Mouse (Mus musculus): ENCODE measurements around the gene Tm9sf4. TPM values are rescaled to one million over a fixed set of nuclear protein-coding genes. Genes with fewer than 3 reads are reported as not detected.
A peak's percentile ranks its signal among the peaks of the same experiment; 100 is the strongest.

Gene Tm9sf4
- polyA plus RNA-seq, 1 experiment from 2014 or later = 80.2 TPM

- no peak for ATAC-seq (ENCODE audit: low FRiP score)
These were observed 61.5 kb downstream of the Tm9sf4 start for GRCm38 (mm10) chr2:153222566-153222965.

DNA sequence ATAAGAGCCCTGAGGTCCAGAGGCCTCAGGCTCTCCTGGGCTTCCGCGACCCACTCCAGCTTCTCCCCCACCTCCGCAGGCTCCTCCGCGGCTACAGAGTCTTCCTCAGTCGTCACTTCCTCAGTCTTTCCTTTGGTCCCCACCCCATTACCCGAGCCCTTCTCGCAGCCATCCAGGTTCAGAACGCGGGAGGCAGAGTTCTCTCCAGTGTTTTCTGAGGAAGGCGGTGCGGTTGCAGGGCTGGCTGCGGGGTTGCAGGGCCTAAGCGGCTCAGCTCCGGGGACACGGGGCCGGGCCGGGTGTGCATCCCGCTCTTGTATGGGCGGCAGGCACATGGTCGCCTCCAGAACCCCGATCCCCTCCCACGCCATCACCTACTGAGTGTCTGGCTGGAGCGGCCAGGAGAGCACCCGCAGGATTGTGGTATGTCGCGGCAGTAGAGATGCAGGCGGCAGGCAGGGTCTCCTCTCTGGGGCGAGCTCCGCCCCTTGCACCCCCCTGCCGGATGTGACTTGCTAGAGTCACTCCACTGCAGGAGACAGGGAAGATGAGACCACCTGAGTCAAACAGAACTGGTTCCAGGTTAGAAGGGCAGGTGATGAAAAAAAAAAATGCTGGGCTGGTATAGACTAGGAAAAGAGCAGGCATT is 64.0 kb downstream of the Tm9sf4 start, which contains the start of gene Tspyl3:
Gene Tspyl3 (minus strand): TSS at position 496 of the 649 bp plus-strand sequence.
- peak within 1 kb of the TSS; percentile 69 for H3K27ac ChIP-seq
- H3K4me3 ChIP-seq (replicated peaks) = peak within 1 kb of the TSS; percentile 51
- peaks cover 31% of the 10 kb centered on the region for H3K36me3 ChIP-seq (replicated peaks)
- H3K9me3 ChIP-seq = no peaks in the 10 kb centered on the region
- peak within 1 kb of the TSS; percentile 66 for H3K9ac ChIP-seq
- peaks cover 14% of the 10 kb centered on the region for H3K4me1 ChIP-seq
- H3K4me2 ChIP-seq = peak within 1 kb of the TSS; percentile 72
- H3K27me3 ChIP-seq = no peaks in the 10 kb centered on the region
- ATAC-seq (ENCODE audit: low FRiP score) = peak; percentile 57; the same call in 1 of the 2 replicates
- WGBS = 4% methylated on average over 31 of the region's 31 CpGs

More at GRCm38 (mm10) chr2:153222566-153222965, 61.5 kb downstream of the Tm9sf4 start:
- Histone ChIP-seq H3K27ac (no peak overlapping the region), H3K4me1 (peaks cover 14% of the 10 kb centered on the region), H3K36me3 (replicated peaks) (peaks cover 9% of the 10 kb centered on the region; the same call in 1 of the 2 replicates), H3K27me3 (no peaks in the 10 kb centered on the region), H3K9me3 (no peaks in the 10 kb centered on the region), H3K4me3 (replicated peaks) (no peak overlapping the region), H3K4me2 (no peak overlapping the region), H3K9ac (no peak overlapping the region)
- whole genome bisulfite sequencing = 96% methylated on average over 2 of the region's 2 CpGs

- H3K27me3 ChIP-seq = no peaks in the 10 kb centered on the region
- H3K4me3 ChIP-seq (replicated peaks) = peak overlapping the region; percentile 51; the same call in 1 of the 2 replicates
- 9% methylated on average over 3 of the region's 3 CpGs for WGBS
- peaks cover 36% of the 10 kb centered on the region for H3K36me3 ChIP-seq (replicated peaks)
- peak overlapping the region; percentile 66; the same call in 1 of the 2 replicates for H3K9ac ChIP-seq
- peak overlapping the region; percentile 16; the same call in 1 of the 2 replicates for H3K27ac ChIP-seq
- ATAC-seq (ENCODE audit: low FRiP score) = no peak
- peaks cover 14% of the 10 kb centered on the region for H3K4me1 ChIP-seq
- peak overlapping the region; percentile 72 for H3K4me2 ChIP-seq
- H3K9me3 ChIP-seq = no peaks in the 10 kb centered on the region
These were observed 64.5 kb downstream of the Tm9sf4 start for GRCm38 (mm10) chr2:153225595-153225953.

GRCm38 (mm10) chr2:153227959-153228358 is 66.9 kb downstream of the Tm9sf4 start:
- Histone ChIP-seq H3K4me3 (replicated peaks) (no peak overlapping the region), H3K9me3 (no peaks in the 10 kb centered on the region), H3K9ac (no peak overlapping the region), H3K4me1 (peaks cover 14% of the 10 kb centered on the region), H3K27me3 (no peaks in the 10 kb centered on the region), H3K4me2 (no peak overlapping the region), H3K36me3 (replicated peaks) (peaks cover 57% of the 10 kb centered on the region), H3K27ac (no peak overlapping the region)
- 98% methylated on average over 4 of the region's 4 CpGs for WGBS
- no peak for ATAC-seq (ENCODE audit: low FRiP score)

DNA sequence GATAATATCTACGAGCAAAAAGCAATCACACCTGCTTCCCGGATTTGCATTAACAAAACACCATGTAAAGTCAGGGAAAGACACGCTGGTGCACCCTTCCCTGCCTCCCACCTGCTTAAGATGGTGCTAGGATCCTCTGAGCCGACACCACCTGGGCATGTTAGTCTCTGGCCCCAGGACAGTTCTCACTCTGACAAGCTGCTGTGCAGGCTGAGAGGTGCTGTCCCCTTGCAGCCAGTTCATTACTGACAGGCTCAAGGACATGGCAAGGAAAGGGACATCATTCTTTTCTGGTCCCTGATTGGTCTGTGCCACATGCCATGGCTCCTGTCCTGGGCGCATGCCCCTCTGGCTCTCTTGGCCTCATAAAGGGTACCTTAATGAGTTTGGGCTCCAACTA is 67.4 kb downstream of the Tm9sf4 start:
- H3K9me3 ChIP-seq = no peaks in the 10 kb centered on the region
- H3K27ac ChIP-seq = no peak overlapping the region
- peaks cover 14% of the 10 kb centered on the region for H3K4me1 ChIP-seq
- ATAC-seq (ENCODE audit: low FRiP score) = no peak
- H3K27me3 ChIP-seq = no peaks in the 10 kb centered on the region
- no peak overlapping the region for H3K9ac ChIP-seq
- WGBS = 86% methylated on average over 5 of the region's 5 CpGs
- peaks cover 62% of the 10 kb centered on the region for H3K36me3 ChIP-seq (replicated peaks)
- H3K4me2 ChIP-seq = no peak overlapping the region
- H3K4me3 ChIP-seq (replicated peaks) = no peak overlapping the region

DNA sequence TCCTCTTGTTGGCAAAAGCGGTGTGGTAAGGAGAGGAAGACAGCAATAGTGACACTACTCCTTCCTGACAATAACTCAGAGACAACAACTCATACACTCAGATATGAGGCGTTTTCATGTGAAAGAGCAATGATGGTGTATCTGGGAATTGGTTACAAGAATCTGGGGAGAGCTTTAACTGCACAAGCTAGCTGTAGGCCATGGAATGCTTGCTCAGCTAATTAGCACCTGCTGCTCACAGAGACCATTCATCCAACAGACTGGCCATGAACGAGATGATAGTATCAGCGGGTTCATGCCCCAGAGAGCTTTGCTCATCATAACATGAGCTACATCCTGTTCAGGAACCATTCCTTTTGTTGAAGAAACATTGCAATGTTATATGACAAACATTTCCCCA is 76.1 kb downstream of the Tm9sf4 start:
- Histone ChIP-seq H3K27ac (no peak overlapping the region), H3K27me3 (no peaks in the 10 kb centered on the region), H3K36me3 (replicated peaks) (peaks cover 49% of the 10 kb centered on the region), H3K4me1 (peaks cover 35% of the 10 kb centered on the region), H3K9me3 (no peaks in the 10 kb centered on the region), H3K9ac (no peak overlapping the region), H3K4me3 (replicated peaks) (no peak overlapping the region), H3K4me2 (no peak overlapping the region)
- ATAC-seq (ENCODE audit: low FRiP score) = no peak
- 75% methylated on average over 4 of the region's 4 CpGs for WGBS

- Histone ChIP-seq H3K27ac (no peak overlapping the region), H3K9me3 (no peaks in the 10 kb centered on the region), H3K4me1 (peaks cover 42% of the 10 kb centered on the region), H3K9ac (peak overlapping the region; percentile 1; the same call in 1 of the 2 replicates), H3K27me3 (no peaks in the 10 kb centered on the region), H3K36me3 (replicated peaks) (peaks cover 45% of the 10 kb centered on the region), H3K4me3 (replicated peaks) (no peak overlapping the region), H3K4me2 (no peak overlapping the region)
- no peak for ATAC-seq (ENCODE audit: low FRiP score)
- 71% methylated on average over 4 of the region's 4 CpGs for WGBS
These were observed 76.8 kb downstream of the Tm9sf4 start for GRCm38 (mm10) chr2:153237891-153238290.

GRCm38 (mm10) chr2:153238406-153238805 is 77.3 kb downstream of the Tm9sf4 start:
- Histone ChIP-seq H3K4me1 (peaks cover 42% of the 10 kb centered on the region), H3K36me3 (replicated peaks) (peaks cover 40% of the 10 kb centered on the region), H3K9ac (peak overlapping the region; percentile 1; the same call in 1 of the 2 replicates), H3K4me3 (replicated peaks) (no peak overlapping the region), H3K9me3 (no peaks in the 10 kb centered on the region), H3K27ac (no peak overlapping the region), H3K27me3 (no peaks in the 10 kb centered on the region), H3K4me2 (no peak overlapping the region)
- 54% methylated on average over 2 of the region's 2 CpGs for WGBS
- no peak for ATAC-seq (ENCODE audit: low FRiP score)

- Histone ChIP-seq H3K27me3 (no peaks in the 10 kb centered on the region), H3K4me3 (replicated peaks) (peak overlapping the region; percentile 84), H3K27ac (peak overlapping the region; percentile 15; the same call in 1 of the 2 replicates), H3K4me2 (peak overlapping the region; percentile 90), H3K9ac (peak overlapping the region; percentile 98), H3K36me3 (replicated peaks) (peaks cover 33% of the 10 kb centered on the region), H3K9me3 (no peaks in the 10 kb centered on the region), H3K4me1 (peaks cover 42% of the 10 kb centered on the region)
- no peak for ATAC-seq (ENCODE audit: low FRiP score)
- WGBS = 40% methylated on average over 7 of the region's 7 CpGs
These were observed 78.1 kb downstream of the Tm9sf4 start for GRCm38 (mm10) chr2:153239021-153239859.

GRCm38 (mm10) chr2:153239860-153240480 is 78.9 kb downstream of the Tm9sf4 start:
- 2% methylated on average over 17 of the region's 22 CpGs for WGBS
- no peak for ATAC-seq (ENCODE audit: low FRiP score)
- peak overlapping the region; percentile 98 for H3K9ac ChIP-seq
- H3K27me3 ChIP-seq = no peaks in the 10 kb centered on the region
- no peaks in the 10 kb centered on the region for H3K9me3 ChIP-seq
- peaks cover 42% of the 10 kb centered on the region for H3K4me1 ChIP-seq
- H3K4me2 ChIP-seq = peak overlapping the region; percentile 90
- H3K4me3 ChIP-seq (replicated peaks) = peak overlapping the region; percentile 84
- peaks cover 28% of the 10 kb centered on the region for H3K36me3 ChIP-seq (replicated peaks)
- H3K27ac ChIP-seq = peak overlapping the region; percentile 15; the same call in 1 of the 2 replicates

DNA sequence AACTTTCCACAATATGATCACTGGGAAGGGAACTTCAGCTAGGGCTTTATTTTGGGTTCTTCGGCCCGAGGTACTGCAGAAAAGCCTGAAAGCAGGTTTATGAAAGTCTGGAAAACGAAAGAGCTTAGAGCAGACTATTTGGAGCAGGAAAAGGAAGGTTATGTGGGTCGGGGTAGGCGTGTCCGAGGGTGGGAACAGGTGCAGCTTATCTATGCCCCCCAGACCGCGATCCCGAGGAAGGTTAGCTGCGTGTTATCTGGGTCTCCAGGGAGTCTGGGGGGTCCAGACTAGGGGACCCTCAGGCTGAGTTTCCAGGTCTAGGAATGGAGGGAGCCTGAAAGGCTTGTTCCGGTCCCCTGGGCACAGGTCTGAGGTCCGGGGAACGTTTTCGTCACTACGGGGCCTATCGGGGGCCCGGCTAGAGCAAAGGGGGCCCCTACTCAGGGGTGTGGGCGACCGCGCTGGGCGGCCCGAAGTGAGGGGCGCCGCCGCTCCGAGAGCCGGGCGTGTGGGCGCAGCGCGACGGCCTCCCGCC is 79.7 kb downstream of the Tm9sf4 start:
- WGBS = under 1% methylated on average over 33 of the region's 33 CpGs
- peak; percentile 42 for ATAC-seq (ENCODE audit: low FRiP score)
- Histone ChIP-seq H3K9me3 (no peaks in the 10 kb centered on the region), H3K4me2 (peak overlapping the region; percentile 90), H3K9ac (peak overlapping the region; percentile 98), H3K4me3 (replicated peaks) (peak overlapping the region; percentile 84), H3K4me1 (peaks cover 42% of the 10 kb centered on the region), H3K27ac (peak overlapping the region; percentile 88), H3K27me3 (no peaks in the 10 kb centered on the region), H3K36me3 (replicated peaks) (peaks cover 27% of the 10 kb centered on the region)

All from forebrain, embryonic 12.5 days (tissue).